Mouse (Mus musculus) lung, postnatal 0 days (tissue): Measurements from ENCODE around the gene Otud3.

ENCODE experiments used
- CTCF ChIP-seq: IDR thresholded peaks from 2 replicates; pipeline ENCODE4 v1.5.1; 2016; ENCODE audit warnings: antibody characterized with exemption, mild to moderate bottlenecking
- EP300 ChIP-seq: IDR thresholded peaks from 2 replicates; pipeline ENCODE4 v1.6.1; 2016; ENCODE audit warnings: antibody characterized with exemption, mild to moderate bottlenecking, control low read depth

DNA sequence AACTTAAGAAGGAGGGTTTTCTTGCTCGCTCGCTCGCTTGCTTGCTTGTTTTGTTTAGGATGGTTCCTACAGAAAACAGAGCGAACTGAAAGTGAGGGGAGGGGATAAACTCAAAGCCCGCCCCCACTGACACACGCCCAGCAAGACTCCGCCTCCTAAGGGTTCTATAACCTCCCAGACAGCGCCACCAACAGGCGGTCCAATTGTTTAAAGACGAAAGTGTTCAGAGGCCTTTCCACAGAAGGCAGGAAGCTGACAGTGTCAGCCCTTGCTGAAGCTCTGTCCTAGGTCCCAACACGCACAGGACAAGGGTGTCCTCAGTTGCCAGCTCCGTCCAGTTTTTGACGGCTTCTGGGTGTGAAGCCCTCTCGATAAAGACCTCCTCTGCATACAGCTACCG, 30.0 kb upstream of the Otud3 start:
- TF ChIP-seq CTCF, result peak; percentile 85
- no peak for TF ChIP-seq EP300
